Mouse (Mus musculus) lung, embryonic 16.5 days (tissue): Measurements from ENCODE around the gene Dnm2. TPM values are rescaled to one million over a fixed set of nuclear protein-coding genes. Genes with fewer than 3 reads are reported as not detected.

Experiments used
- ATAC-seq: fragments of 200-750 bp; cut with Nextera tagmentation; 2 replicates; pipeline ENCODE4 v1.8.0; 2017; ENCODE audit warnings: low read depth, mild to moderate bottlenecking, moderate library complexity
- H3K27ac ChIP-seq: fragments of 300-500 bp; sonication (generic); 2 replicates; pipeline ENCODE4 v1.5.1; 2014; ENCODE audit warnings: mild to moderate bottlenecking, control low read depth, low read length
- H3K27me3 ChIP-seq: fragments of 300-500 bp; sonication (generic); 2 replicates; pipeline ENCODE4 v1.6.1; 2014; ENCODE audit warnings: low read depth, low read length, mixed read lengths; ENCODE audit not compliant: control insufficient read depth, insufficient read depth
- H3K36me3 ChIP-seq: fragments of 300-500 bp; sonication (generic); 2 replicates; pipeline ENCODE4 v1.6.1; 2014; ENCODE audit warnings: low read length; ENCODE audit not compliant: control insufficient read depth, insufficient read depth
- H3K4me1 ChIP-seq: fragments of 300-500 bp; sonication (generic); replicated peaks from 2 replicates; pipeline ENCODE4 v1.6.1; 2014; ENCODE audit warnings: low read length, mixed read lengths; ENCODE audit not compliant: control insufficient read depth, insufficient read depth
- H3K4me2 ChIP-seq: fragments of 300-500 bp; sonication (generic); 2 replicates; pipeline ENCODE4 v1.6.1; 2014; ENCODE audit warnings: low read depth, low read length, control low read depth
- H3K4me3 ChIP-seq: fragments of 300-500 bp; sonication (generic); 2 replicates; pipeline ENCODE4 v1.5.1; 2014; ENCODE audit warnings: mild to moderate bottlenecking, low read length, control low read depth
- H3K9ac ChIP-seq: fragments of 300-500 bp; sonication (generic); 2 replicates; pipeline ENCODE4 v1.6.1; 2014; ENCODE audit warnings: low read length, control low read depth
- H3K9me3 ChIP-seq: fragments of 300-500 bp; sonication (generic); 2 replicates; pipeline ENCODE4 v1.6.1; 2016; ENCODE audit warnings: low read length; ENCODE audit not compliant: control insufficient read depth
- WGBS: fragments of 180-500 bp; shearing (Covaris S2); extraction: QIAGEN DNeasy Blood & Tissue Kit; methylation state at CpG from one replicate; pipeline ENCODE4 v1.1.7; 2014; 5-methylcytosine and 5-hydroxymethylcytosine counted together
- polyA plus RNA-seq: library from polyadenylated mRNA; unstranded; fragments of >200 nt; fragmentation: Nextera tagmentation; extraction: Ambion mirVana; gene quantifications from 2 replicates; pipeline ENCODE4 v1.2.1, GENCODE M21; 2015

Dnm2 gene
- polyA plus RNA-seq, 1 experiment from 2014 or later = 77.5 TPM

- no peaks in the 10 kb centered on the region for H3K36me3 ChIP-seq
- no peak for ATAC-seq
- no peaks in the 10 kb centered on the region for H3K27me3 ChIP-seq
- H3K9ac ChIP-seq = no peak overlapping the region
- no peak overlapping the region for H3K27ac ChIP-seq
- 89% methylated on average over 6 of the region's 6 CpGs for WGBS
- no peak overlapping the region for H3K4me2 ChIP-seq
- H3K4me1 ChIP-seq = peaks cover 7% of the 10 kb centered on the region; the same call in 1 of the 2 replicates
- H3K9me3 ChIP-seq = no peaks in the 10 kb centered on the region
- no peak overlapping the region for H3K4me3 ChIP-seq
Observed at GRCm38 (mm10) chr9:21437577-21437976, 12.9 kb downstream of the Dnm2 start.

GRCm38 (mm10) chr9:21438219-21438618 is 13.5 kb downstream of the Dnm2 start:
- Histone ChIP-seq H3K9me3 (no peaks in the 10 kb centered on the region), H3K4me3 (no peak overlapping the region), H3K27ac (peak overlapping the region; percentile 42; the same call in 1 of the 2 replicates), H3K9ac (no peak overlapping the region), H3K4me2 (no peak overlapping the region), H3K4me1 (peaks cover 7% of the 10 kb centered on the region; the same call in 1 of the 2 replicates), H3K36me3 (no peaks in the 10 kb centered on the region), H3K27me3 (no peaks in the 10 kb centered on the region)
- ATAC-seq = peak; percentile 74; the same call in 1 of the 2 replicates
- 54% methylated on average over 3 of the region's 3 CpGs for WGBS

- no peaks in the 10 kb centered on the region for H3K9me3 ChIP-seq
- no peak overlapping the region for H3K27ac ChIP-seq
- H3K9ac ChIP-seq = no peak overlapping the region
- 82% methylated on average over 3 of the region's 3 CpGs for WGBS
- no peak overlapping the region for H3K4me2 ChIP-seq
- no peak overlapping the region for H3K4me3 ChIP-seq
- no peaks in the 10 kb centered on the region for H3K27me3 ChIP-seq
- peaks cover 7% of the 10 kb centered on the region; the same call in 1 of the 2 replicates for H3K4me1 ChIP-seq
- ATAC-seq = no peak
- H3K36me3 ChIP-seq = no peaks in the 10 kb centered on the region
Observed at GRCm38 (mm10) chr9:21439456-21439855, 14.7 kb downstream of the Dnm2 start.

GRCm38 (mm10) chr9:21439914-21440313 is 15.2 kb downstream of the Dnm2 start:
- 94% methylated on average over 2 of the region's 2 CpGs for WGBS

GRCm38 (mm10) chr9:21440387-21440786 is 15.7 kb downstream of the Dnm2 start:
- H3K9ac ChIP-seq = no peak overlapping the region
- no peak overlapping the region for H3K4me2 ChIP-seq
- no peaks in the 10 kb centered on the region for H3K27me3 ChIP-seq
- H3K9me3 ChIP-seq = no peaks in the 10 kb centered on the region
- H3K36me3 ChIP-seq = no peaks in the 10 kb centered on the region
- no peak for ATAC-seq
- peaks cover 7% of the 10 kb centered on the region; the same call in 1 of the 2 replicates for H3K4me1 ChIP-seq
- H3K4me3 ChIP-seq = no peak overlapping the region
- no peak overlapping the region for H3K27ac ChIP-seq

More at GRCm38 (mm10) chr9:21439914-21440313, 15.2 kb downstream of the Dnm2 start:
- H3K27me3 ChIP-seq = no peaks in the 10 kb centered on the region
- H3K9me3 ChIP-seq = no peaks in the 10 kb centered on the region
- peaks cover 7% of the 10 kb centered on the region; the same call in 1 of the 2 replicates for H3K4me1 ChIP-seq
- H3K4me2 ChIP-seq = no peak overlapping the region
- no peak overlapping the region for H3K9ac ChIP-seq
- H3K4me3 ChIP-seq = no peak overlapping the region
- H3K36me3 ChIP-seq = no peaks in the 10 kb centered on the region
- H3K27ac ChIP-seq = no peak overlapping the region
- ATAC-seq = no peak

- no peak overlapping the region for H3K9ac ChIP-seq
- no peak overlapping the region for H3K4me3 ChIP-seq
- no peaks in the 10 kb centered on the region for H3K27me3 ChIP-seq
- WGBS = 90% methylated on average over 8 of the region's 8 CpGs
- no peaks in the 10 kb centered on the region for H3K9me3 ChIP-seq
- no peaks in the 10 kb centered on the region for H3K4me1 ChIP-seq
- H3K36me3 ChIP-seq = no peaks in the 10 kb centered on the region
- no peak overlapping the region for H3K4me2 ChIP-seq
- no peak for ATAC-seq
- no peak overlapping the region for H3K27ac ChIP-seq
Observed at GRCm38 (mm10) chr9:21443853-21444252, 19.1 kb downstream of the Dnm2 start.

- Histone ChIP-seq H3K27ac (no peak overlapping the region), H3K4me2 (no peak overlapping the region), H3K4me3 (no peak overlapping the region), H3K4me1 (no peaks in the 10 kb centered on the region), H3K9ac (no peak overlapping the region), H3K9me3 (no peaks in the 10 kb centered on the region), H3K36me3 (no peaks in the 10 kb centered on the region), H3K27me3 (no peaks in the 10 kb centered on the region)
- 77% methylated on average over 4 of the region's 4 CpGs for WGBS
- ATAC-seq = no peak
Observed at GRCm38 (mm10) chr9:21444574-21444973, 19.9 kb downstream of the Dnm2 start.

GRCm38 (mm10) chr9:21445081-21445744 is 20.5 kb downstream of the Dnm2 start:
- Histone ChIP-seq H3K9me3 (no peaks in the 10 kb centered on the region), H3K4me3 (no peak overlapping the region), H3K27me3 (no peaks in the 10 kb centered on the region), H3K4me1 (no peaks in the 10 kb centered on the region), H3K27ac (no peak overlapping the region), H3K4me2 (no peak overlapping the region), H3K9ac (no peak overlapping the region), H3K36me3 (no peaks in the 10 kb centered on the region)
- WGBS = 91% methylated on average over 6 of the region's 6 CpGs
- ATAC-seq = no peak

- Histone ChIP-seq H3K4me1 (peaks cover 8% of the 10 kb centered on the region), H3K27ac (no peak overlapping the region), H3K9me3 (no peaks in the 10 kb centered on the region), H3K4me2 (no peak overlapping the region), H3K27me3 (no peaks in the 10 kb centered on the region), H3K4me3 (no peak overlapping the region), H3K9ac (no peak overlapping the region), H3K36me3 (no peaks in the 10 kb centered on the region)
- WGBS = 86% methylated on average over 2 of the region's 2 CpGs
- ATAC-seq = no peak
Observed at GRCm38 (mm10) chr9:21447778-21448177, 23.1 kb downstream of the Dnm2 start.
